Mouse (Mus musculus) regulatory T cell (primary cell): ENCODE data around the gene Acsf2.
"Not testable (repeated sequence)": the region's sequence is repeated elsewhere in the genome, so short reads cannot be mapped to it uniquely, and the experiment has no call there.

Experiments
- in situ Hi-C: fragments of 300-600 bp; cut with MboI, MseI; formaldehyde crosslinking; loops from one replicate; pipeline ENCODE4 v1.15.1; 2025; ENCODE audit warnings: high pct_unique_total_duplicates

Gene Acsf2

GRCm38 (mm10) chr11:94601321-94602281, at the start of gene Acsf2:
Acsf2 (minus strand) TSS chr11:94601871.
- in situ Hi-C loops = no loop called here

- in situ Hi-C loops = not testable (repeated sequence)
Observed at GRCm38 (mm10) chr11:94651241-94651640, 49.6 kb upstream of the Acsf2 start.

- in situ Hi-C loops = no loop called here
Observed at GRCm38 (mm10) chr11:94646457-94646856, 44.8 kb upstream of the Acsf2 start.

- in situ Hi-C loops = no loop called here
Observed at GRCm38 (mm10) chr11:94644461-94645219, 43.0 kb upstream of the Acsf2 start.

GRCm38 (mm10) chr11:94634431-94634830, 32.8 kb upstream of the Acsf2 start:
- in situ Hi-C loops = no loop called here

- in situ Hi-C loops = no loop called here
Observed at GRCm38 (mm10) chr11:94632988-94633387, 31.3 kb upstream of the Acsf2 start.

- in situ Hi-C loops = no loop called here
Observed at GRCm38 (mm10) chr11:94631969-94632368, 30.3 kb upstream of the Acsf2 start.

GRCm38 (mm10) chr11:94630199-94631011, 28.7 kb upstream of the Acsf2 start:
- in situ Hi-C loops = no loop called here

GRCm38 (mm10) chr11:94629884-94630198, 28.2 kb upstream of the Acsf2 start:
- in situ Hi-C loops = no loop called here

- in situ Hi-C loops = no loop called here
Observed at GRCm38 (mm10) chr11:94629199-94629883, 27.7 kb upstream of the Acsf2 start, which contains the start of gene Lrrc59. Lrrc59 (plus strand) TSS chr11:94629767.

GRCm38 (mm10) chr11:94622162-94622561, 20.5 kb upstream of the Acsf2 start:
- in situ Hi-C loops = no loop called here

GRCm38 (mm10) chr11:94621458-94621852, 19.8 kb upstream of the Acsf2 start:
- in situ Hi-C loops = no loop called here

GRCm38 (mm10) chr11:94620766-94621457, 19.2 kb upstream of the Acsf2 start:
- in situ Hi-C loops = no loop called here

- in situ Hi-C loops = no loop called here
Observed at GRCm38 (mm10) chr11:94617646-94618045, 16.0 kb upstream of the Acsf2 start.

- in situ Hi-C loops = no loop called here
Observed at GRCm38 (mm10) chr11:94615494-94615893, 13.8 kb upstream of the Acsf2 start.

GRCm38 (mm10) chr11:94614603-94615002, 12.9 kb upstream of the Acsf2 start:
- in situ Hi-C loops = no loop called here

GRCm38 (mm10) chr11:94610744-94611740, 9.4 kb upstream of the Acsf2 start:
- in situ Hi-C loops = no loop called here

GRCm38 (mm10) chr11:94602356-94602955, 785 bp upstream of the Acsf2 start:
- in situ Hi-C loops = no loop called here

- in situ Hi-C loops = no loop called here
Observed at GRCm38 (mm10) chr11:94600447-94600846, 1.2 kb downstream of the Acsf2 start.
